ENCODE assay signal across 17 mouse cellular contexts in the genomic region with DNA sequence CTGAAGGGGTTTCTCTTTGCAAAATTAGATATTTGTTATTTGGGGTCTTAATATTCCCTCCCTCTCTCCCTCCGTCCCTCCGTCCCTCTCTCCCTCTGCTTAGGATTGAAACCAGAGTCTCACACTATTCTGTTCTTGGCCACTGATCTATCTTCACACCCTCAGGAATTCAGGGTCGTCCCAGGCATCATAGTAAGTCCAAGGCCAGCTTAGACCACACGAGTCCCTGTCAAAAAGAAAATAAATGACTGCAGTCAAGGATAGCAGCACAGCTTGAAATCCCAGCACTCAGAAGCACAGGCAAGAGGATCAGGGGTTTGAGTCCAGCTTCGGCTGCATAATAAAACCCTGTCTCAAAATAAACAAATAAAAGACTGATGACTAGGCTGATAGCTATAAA.
"Had no signal": no experiment of that assay in that cellular context is flagged by ENCODE, and none has a peak within 500 bp of the region (broad histone marks: within the 10 kb centered on the region; RNA-seq: fewer than 3 reads in every experiment).

No protein-coding gene starts in this region.

- DNase-seq: gastrocnemius, postnatal 14 days; gastrocnemius, postnatal 36 days; heart, adult 11 months; heart, adult 2 months; heart, postnatal 14 days; heart, postnatal 36 days; kidney, adult 18-20 months; kidney, adult 8-10 months; kidney, postnatal 10 days; kidney, postnatal 25 days; kidney, postnatal 4 days; liver; liver, embryonic 13.5 days had no signal

- ATAC-seq: hindbrain, embryonic 16.5 days; inflammation-experienced regulatory T-cells, adult 6 months; intestine, embryonic 15.5 days; intestine, postnatal 0 days had no signal
